Mouse (Mus musculus) CH12.LX (cell line): Measurements from ENCODE around the gene Slc4a4.

Source experiments
- CHD1 ChIP-seq: IDR thresholded peaks from 2 replicates; pipeline ENCODE4 v1.6.1; 2012; ENCODE audit warnings: low read depth, low read length, improper control_type of control experiment, inconsistent platforms
- CTCF ChIP-seq, 2 experiments: IDR thresholded peaks in 1 of 2; conservative IDR thresholded peaks in 1 of 2; 2 replicates each; pipeline ENCODE4 v1.5.1; 2011 to 2012; ENCODE audit warnings: low read depth in 2 of 2, low read length in 2 of 2, improper control_type of control experiment in 1 of 2, inconsistent platforms in 1 of 2, mild to moderate bottlenecking in 1 of 2, moderate library complexity in 1 of 2
- E2F4 ChIP-seq: IDR thresholded peaks from 2 replicates; pipeline ENCODE4 v1.6.1; 2011; ENCODE audit warnings: low read depth, low read length, improper control_type of control experiment; ENCODE audit not compliant: insufficient replicate concordance
- ETS1 ChIP-seq: conservative IDR thresholded peaks from 2 replicates; pipeline ENCODE4 v1.6.1; 2012; ENCODE audit warnings: low read depth, mild to moderate bottlenecking, inconsistent platforms, low read length, improper control_type of control experiment, moderate library complexity
- JUND ChIP-seq: conservative IDR thresholded peaks from 2 replicates; pipeline ENCODE4 v1.6.1; 2011; ENCODE audit warnings: low read depth, low read length, improper control_type of control experiment
- NRF1 ChIP-seq: IDR thresholded peaks from 2 replicates; pipeline ENCODE4 v1.6.1; 2014; ENCODE audit warnings: low read depth, mild to moderate bottlenecking, inconsistent platforms, low read length, improper control_type of control experiment, moderate library complexity
- RAD21 ChIP-seq: IDR thresholded peaks from 2 replicates; pipeline ENCODE4 v1.6.1; 2011; ENCODE audit warnings: low read depth, mild to moderate bottlenecking, low read length, improper control_type of control experiment, moderate library complexity
- UBTF ChIP-seq: IDR thresholded peaks from 2 replicates; pipeline ENCODE4 v1.6.1; 2012; ENCODE audit warnings: low read depth, mild to moderate bottlenecking, inconsistent platforms, low read length, improper control_type of control experiment, moderate library complexity
- USF1 ChIP-seq: IDR thresholded peaks from 2 replicates; pipeline ENCODE4 v1.6.1; 2014; ENCODE audit warnings: low read depth, mild to moderate bottlenecking, inconsistent platforms, low read length, improper control_type of control experiment
- ZKSCAN1 ChIP-seq: IDR thresholded peaks from 2 replicates; pipeline ENCODE4 v1.6.1; 2012; ENCODE audit warnings: low read depth, inconsistent platforms, low read length, improper control_type of control experiment, borderline replicate concordance
- ZNF384 ChIP-seq: IDR thresholded peaks from 2 replicates; pipeline ENCODE4 v1.6.1; 2012; ENCODE audit warnings: low read depth, low read length, improper control_type of control experiment, inconsistent platforms

- TF ChIP-seq UBTF = no peak
- TF ChIP-seq CTCF (conservative IDR thresholded peaks at IDR 0.05 in 1 of 2, IDR thresholded peaks at IDR 0.05 in 1 of 2; ENCODE audit: low read depth in 2 of 2, low read length in 2 of 2) = no peak
- no peak for TF ChIP-seq ZNF384
- no peak for TF ChIP-seq RAD21
- no peak for TF ChIP-seq E2F4
- no peak for TF ChIP-seq JUND
- TF ChIP-seq USF1 = no peak
- TF ChIP-seq NRF1 = no peak
- no peak for TF ChIP-seq CHD1
- no peak for TF ChIP-seq ETS1
- TF ChIP-seq ZKSCAN1 = no peak
Observed at GRCm38 (mm10) chr5:88964685-88965290, 78.2 kb downstream of the Slc4a4 start.
